Mouse (Mus musculus) G1E (cell line): ENCODE measurements at regions not wholly inside any gene's neighbourhood (a gene's known extent, or its start where the extent isn't known, plus 50 kb on each side); places are given as distances from the start of the nearest gene placed in this dataset.

ENCODE experiments used
- CTCF ChIP-seq: IDR thresholded peaks from 2 replicates; pipeline ENCODE4 v1.5.1; 2012; ENCODE audit warnings: low read depth, low read length, inconsistent platforms, mixed read lengths
- GATA2 ChIP-seq: IDR thresholded peaks from 2 replicates; pipeline ENCODE4 v1.6.1; 2012; ENCODE audit warnings: low read depth, low read length, inconsistent platforms, borderline replicate concordance

DNA sequence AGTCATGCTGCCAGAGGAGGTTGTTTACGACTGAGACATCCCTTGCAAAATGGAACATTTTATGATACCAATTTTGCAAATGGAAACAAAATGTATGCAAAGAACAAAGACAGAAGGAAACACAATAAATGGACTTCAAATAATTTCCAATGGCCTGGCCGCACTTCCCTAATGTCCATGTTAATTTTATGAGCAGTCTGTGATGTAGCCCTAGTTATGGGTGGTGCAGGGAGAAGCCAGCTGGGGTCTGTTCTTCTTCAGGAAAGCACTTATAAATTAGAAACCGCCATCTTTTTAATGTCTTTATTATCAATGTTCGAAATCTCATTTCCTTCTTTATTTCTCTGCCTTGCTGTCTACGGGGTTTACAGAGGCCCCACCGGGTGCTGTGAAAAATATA lies 51.0 kb upstream of the Jak1 start:
- TF ChIP-seq CTCF (no peak), GATA2 (no peak)
